In genomic region chr9:74982193-74982592, GRCm38 (mm10) we compare ENCODE assay signal across 28 mouse cellular contexts. TPM values are rescaled to one million over a fixed set of nuclear protein-coding genes. Genes with fewer than 3 reads are reported as not detected.
DNase-seq lines count a peak whose midpoint lies in the region; ATAC-seq and TF ChIP-seq lines count a peak whose summit lies in the region.
"Had no signal": no experiment of that assay in that cellular context is flagged by ENCODE, and none has a peak within 500 bp of the region (broad histone marks: within the 10 kb centered on the region; RNA-seq: fewer than 3 reads in every experiment).

No protein-coding gene starts in this region.

- no peak for TF ChIP-seq CTCF in gastrocnemius, adult 2 months (IDR thresholded peaks at IDR 0.05)

- no peaks in the 10 kb centered on the region for H3K9me3 ChIP-seq in heart, embryonic 15.5 days (replicated peaks)
- H3K9me3 ChIP-seq in embryonic facial prominence, embryonic 15.5 days (replicated peaks), result no peaks in the 10 kb centered on the region
- H3K9me3 ChIP-seq: hindbrain, embryonic 13.5 days; liver, embryonic 13.5 days; midbrain, embryonic 13.5 days; neural tube, embryonic 13.5 days had no signal

- H3K27me3 ChIP-seq in heart, embryonic 15.5 days, result no peaks in the 10 kb centered on the region
- no peaks in the 10 kb centered on the region for H3K27me3 ChIP-seq in embryonic facial prominence, embryonic 15.5 days
- H3K27me3 ChIP-seq: hindbrain, embryonic 13.5 days; liver, embryonic 13.5 days; midbrain, embryonic 13.5 days; neural tube, embryonic 13.5 days; Patski had no signal

- intact Hi-C loops in gastrocnemius, adult 2 months (cut with DNase I), result no loop called here

- 0 out of 2 replicates have a peak overlapping the region, but pooled peaks have one; percentile 4 for H3K4me2 ChIP-seq in heart, embryonic 15.5 days
- H3K4me2 ChIP-seq in embryonic facial prominence, embryonic 15.5 days (replicated peaks), result no peak overlapping the region
- H3K4me2 ChIP-seq: hindbrain, embryonic 13.5 days; liver, embryonic 13.5 days; midbrain, embryonic 13.5 days; neural tube, embryonic 13.5 days had no signal

- DNase-seq in gastrocnemius, adult 2 months, result no peak
- no peak for DNase-seq in gastrocnemius, postnatal 4 days (ENCODE audit: low spot score in 2 of 2)
- no peak for DNase-seq in heart, adult 18-20 months
- no peak for DNase-seq in layer of hippocampus, postnatal 10 days (ENCODE audit: low spot score in 2 of 2)
- DNase-seq: adrenal gland, postnatal 10 days; cerebellum, adult 11 months; cerebellum, adult 9-10 months; cerebellum, postnatal 36 days; heart, postnatal 4 days; kidney, adult 9 months; kidney, postnatal 10 days; liver, embryonic 13.5 days; lung, adult 2 months; lung, postnatal 10 days; right cerebral cortex, postnatal 4 days; thymus, adult 2 months; thymus, postnatal 36 days had no signal

- WGBS in heart, embryonic 15.5 days, result 60% methylated on average over 8 of the region's 8 CpGs
- 63% methylated on average over 8 of the region's 8 CpGs for WGBS in embryonic facial prominence, embryonic 15.5 days

- 0 out of 2 replicates have a peak overlapping the region, but pooled peaks have one; percentile 13 for H3K4me3 ChIP-seq in gastrocnemius, adult 2 months
- no peak overlapping the region for H3K4me3 ChIP-seq in heart, embryonic 15.5 days
- no peak overlapping the region for H3K4me3 ChIP-seq in brown adipose tissue, adult 24 weeks (ENCODE audit: insufficient read depth, low read depth, low read length)
- no peak overlapping the region for H3K4me3 ChIP-seq in embryonic facial prominence, embryonic 15.5 days (replicated peaks)
- H3K4me3 ChIP-seq: hindbrain, embryonic 13.5 days; liver, embryonic 13.5 days; midbrain, embryonic 13.5 days; neural tube, embryonic 13.5 days had no signal

- no peak for ATAC-seq in heart, embryonic 15.5 days (replicated peaks; ENCODE audit: insufficient number of reproducible peaks, insufficient read depth, low FRiP score, low read depth)
- ATAC-seq in embryonic facial prominence, embryonic 15.5 days (ENCODE audit: insufficient number of reproducible peaks, low FRiP score, low TSS enrichment, low read depth), result no peak
- ATAC-seq: forebrain, embryonic 14.5 days; intestine, postnatal 0 days; Patski had no signal

- peaks cover 43% of the 10 kb centered on the region for H3K4me1 ChIP-seq in heart, embryonic 15.5 days (replicated peaks)
- peaks cover 18% of the 10 kb centered on the region for H3K4me1 ChIP-seq in brown adipose tissue, adult 24 weeks (ENCODE audit: control insufficient read depth, insufficient read depth, insufficient read length, low read length)
- peaks cover 20% of the 10 kb centered on the region for H3K4me1 ChIP-seq in embryonic facial prominence, embryonic 15.5 days
- H3K4me1 ChIP-seq: liver, embryonic 13.5 days had no signal

- no peak overlapping the region for H3K9ac ChIP-seq in heart, embryonic 15.5 days
- H3K9ac ChIP-seq in embryonic facial prominence, embryonic 15.5 days, result no peak overlapping the region
- H3K9ac ChIP-seq: hindbrain, embryonic 13.5 days; liver, embryonic 13.5 days; midbrain, embryonic 13.5 days; neural tube, embryonic 13.5 days had no signal

- no peaks in the 10 kb centered on the region for H3K36me3 ChIP-seq in heart, embryonic 15.5 days
- no peaks in the 10 kb centered on the region for H3K36me3 ChIP-seq in embryonic facial prominence, embryonic 15.5 days
- H3K36me3 ChIP-seq: hindbrain, embryonic 13.5 days; liver, embryonic 13.5 days; midbrain, embryonic 13.5 days had no signal

- peak overlapping the region; percentile 95 for H3K27ac ChIP-seq in gastrocnemius, adult 2 months
- H3K27ac ChIP-seq in heart, embryonic 15.5 days, result peak overlapping the region; percentile 56
- H3K27ac ChIP-seq in brown adipose tissue, adult 24 weeks (replicated peaks; ENCODE audit: low read depth, low read length), result peak overlapping the region; percentile 73
- peak overlapping the region; percentile 61 for H3K27ac ChIP-seq in embryonic facial prominence, embryonic 15.5 days (replicated peaks)
- H3K27ac ChIP-seq: hindbrain, embryonic 13.5 days; liver, embryonic 13.5 days; macrophage; neural tube, embryonic 13.5 days; stomach, postnatal 0 days had no signal

RNA-seq across cellular contexts. Expression of gene Fam214a, which starts 29.5 kb away (rescaled TPM):
- 10 to 100 TPM; 21.0 to 29.4 TPM for total RNA-seq in gastrocnemius, adult 2 months (2021)
- 10 to 100 TPM; 23.7 to 36.8 TPM for total RNA-seq in gastrocnemius, postnatal 4 days (2021)
- 11.2 and 11.4 TPM in 2 replicates for polyA plus RNA-seq in heart, embryonic 15.5 days (2015; fragmentation: Nextera tagmentation; extraction: Ambion mirVana)
- 10 to 100 TPM; 17.8 to 34.7 TPM for total RNA-seq in heart, adult 18-20 months (2021)
- polyA plus RNA-seq in brown adipose tissue, adult 24 weeks (2012; ENCODE audit: insufficient read depth, insufficient read length, missing spikeins), result 29.9 and 41.0 TPM in 2 replicates
- 16.1 and 16.5 TPM in 2 replicates for polyA plus RNA-seq in embryonic facial prominence, embryonic 15.5 days (2015; fragmentation: Nextera tagmentation; extraction: Ambion mirVana)
- 10 to 100 TPM; 34.2 to 37.9 TPM for total RNA-seq in layer of hippocampus, postnatal 10 days (2021)

RNA-seq across cellular contexts. Expression of gene Arpp19, which starts 55.2 kb away (rescaled TPM):
- 100 to 1,000 TPM; 125 to 160 TPM for total RNA-seq in gastrocnemius, adult 2 months (2021)
- total RNA-seq in gastrocnemius, postnatal 4 days (2021), result 100 to 1,000 TPM; 147 to 167 TPM
- polyA plus RNA-seq in heart, embryonic 15.5 days (2015; fragmentation: Nextera tagmentation; extraction: Ambion mirVana), result 177 and 218 TPM in 2 replicates
- total RNA-seq in heart, adult 18-20 months (2021), result 100 to 1,000 TPM; 180 to 203 TPM
- 221 and 237 TPM in 2 replicates for polyA plus RNA-seq in brown adipose tissue, adult 24 weeks (2012; ENCODE audit: insufficient read depth, insufficient read length, missing spikeins)
- 262 and 266 TPM in 2 replicates for polyA plus RNA-seq in embryonic facial prominence, embryonic 15.5 days (2015; fragmentation: Nextera tagmentation; extraction: Ambion mirVana)
- 100 to 1,000 TPM; 188 to 198 TPM for total RNA-seq in layer of hippocampus, postnatal 10 days (2021)
